Mouse (Mus musculus): Measurements from ENCODE around the gene Ttc30a1. TPM values are rescaled to one million over a fixed set of nuclear protein-coding genes. Genes with fewer than 3 reads are reported as not detected.
"Not testable (repeated sequence)": the region's sequence is repeated elsewhere in the genome, so short reads cannot be mapped to it uniquely, and the experiment has no call there.

The Ttc30a1 gene
- polyA plus RNA-seq, 1 experiment from 2014 or later: 8.3 TPM

DNA sequence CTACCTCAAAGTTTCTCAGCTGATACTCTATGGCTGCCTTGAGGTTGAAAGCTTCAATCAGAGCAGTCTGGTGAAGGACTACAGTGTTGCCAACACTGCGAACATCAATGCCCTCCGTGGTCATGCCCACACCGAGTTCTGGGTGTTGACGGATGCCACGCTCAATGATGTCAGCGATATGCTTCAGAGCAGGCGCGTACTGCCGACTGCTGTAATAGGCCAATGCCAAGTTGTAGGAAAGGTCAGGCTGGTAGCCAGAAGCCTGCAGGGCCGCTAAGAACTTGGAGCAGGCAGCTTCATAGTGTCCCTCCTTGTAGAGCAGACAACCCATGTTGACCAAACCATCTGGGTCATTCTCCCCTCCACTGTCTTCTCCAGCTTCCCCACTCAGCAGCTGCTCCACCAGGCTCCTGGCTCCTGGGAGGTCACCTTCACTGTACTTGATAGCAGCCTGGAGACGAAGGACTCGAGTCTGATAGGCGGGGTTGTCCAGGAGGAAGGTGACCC is 781 bp downstream of the Ttc30a1 start:
- H3K4me1 ChIP-seq; H3K36me3 ChIP-seq; H3K9me3 ChIP-seq; H3K27me3 ChIP-seq (replicated peaks); ATAC-seq (ENCODE audit: low FRiP score, low read depth); H3K27ac ChIP-seq; H3K9ac ChIP-seq: not testable (repeated sequence)
- H3K4me2 ChIP-seq (replicated peaks): peak overlapping the region; percentile 67
- WGBS: 96% methylated on average over 13 of the region's 13 CpGs
- H3K4me3 ChIP-seq: peak overlapping the region; percentile 45

DNA sequence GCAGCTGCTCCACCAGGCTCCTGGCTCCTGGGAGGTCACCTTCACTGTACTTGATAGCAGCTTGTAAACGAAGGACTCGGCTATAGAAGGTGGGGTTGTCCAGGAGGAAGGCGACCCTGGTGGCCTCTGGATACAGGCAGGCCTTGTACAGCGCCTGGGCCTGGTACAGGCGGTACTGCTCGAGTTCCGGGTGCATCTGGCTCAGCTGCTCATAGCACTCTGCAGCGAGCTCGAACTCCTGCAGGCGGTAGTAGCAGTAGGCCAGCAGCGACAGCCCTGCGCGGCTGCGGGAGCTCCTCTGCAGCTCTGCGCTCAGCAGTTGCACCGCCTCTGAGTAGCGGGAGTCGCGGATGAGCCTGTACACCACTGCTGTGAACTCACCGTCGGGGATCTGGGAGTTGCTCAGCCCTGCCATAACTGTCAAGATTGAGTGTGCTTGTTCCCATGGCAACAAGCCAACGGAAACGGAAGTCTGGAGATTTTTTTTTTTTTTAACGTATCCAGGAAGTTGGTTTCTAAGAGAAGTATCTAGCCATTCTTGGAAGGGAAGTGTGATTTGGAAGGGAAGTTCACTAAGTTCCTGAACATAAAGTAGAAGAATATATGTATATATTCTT is 3.9 kb downstream of the Ttc30a1 start, which contains the start of gene Ttc30a2:
TSS of gene Ttc30a2 (minus strand) at position 419 of the 617 bp plus-strand sequence.
- H3K4me3 ChIP-seq; H3K9ac ChIP-seq; H3K27ac ChIP-seq; H3K27me3 ChIP-seq (replicated peaks); H3K4me1 ChIP-seq; ATAC-seq (ENCODE audit: low FRiP score, low read depth); H3K9me3 ChIP-seq; H3K36me3 ChIP-seq: not testable (repeated sequence)
- WGBS: 21% methylated on average over 24 of the region's 24 CpGs
- peak within 1 kb of the TSS; percentile 28; the same call in 1 of the 2 replicates for H3K4me2 ChIP-seq (replicated peaks)

DNA sequence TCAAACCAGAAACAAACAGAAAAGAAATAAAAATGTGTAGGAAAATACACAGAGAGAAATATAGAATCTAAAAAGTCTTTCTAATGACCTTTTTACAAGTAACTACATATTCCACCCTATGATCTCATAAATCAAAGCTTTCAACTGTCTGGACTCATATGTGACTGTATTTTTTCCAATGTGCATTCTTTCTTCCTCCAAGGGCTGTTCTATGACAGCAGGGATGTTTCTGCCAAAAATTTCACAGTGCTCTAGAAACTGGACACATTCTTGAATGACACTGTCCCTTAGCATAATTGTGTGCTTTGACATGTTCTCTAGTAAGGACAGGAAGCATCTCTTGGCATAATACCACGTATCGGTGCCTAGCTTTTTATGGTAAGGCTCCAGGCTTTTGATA is 5.7 kb downstream of the Ttc30a1 start:
- H3K9ac ChIP-seq; H3K27me3 ChIP-seq (replicated peaks); ATAC-seq (ENCODE audit: low FRiP score, low read depth); H3K36me3 ChIP-seq; H3K9me3 ChIP-seq; H3K4me3 ChIP-seq; H3K27ac ChIP-seq; H3K4me1 ChIP-seq; H3K4me2 ChIP-seq (replicated peaks): not testable (repeated sequence)
- WGBS: 90% methylated on average over 2 of the region's 2 CpGs

DNA sequence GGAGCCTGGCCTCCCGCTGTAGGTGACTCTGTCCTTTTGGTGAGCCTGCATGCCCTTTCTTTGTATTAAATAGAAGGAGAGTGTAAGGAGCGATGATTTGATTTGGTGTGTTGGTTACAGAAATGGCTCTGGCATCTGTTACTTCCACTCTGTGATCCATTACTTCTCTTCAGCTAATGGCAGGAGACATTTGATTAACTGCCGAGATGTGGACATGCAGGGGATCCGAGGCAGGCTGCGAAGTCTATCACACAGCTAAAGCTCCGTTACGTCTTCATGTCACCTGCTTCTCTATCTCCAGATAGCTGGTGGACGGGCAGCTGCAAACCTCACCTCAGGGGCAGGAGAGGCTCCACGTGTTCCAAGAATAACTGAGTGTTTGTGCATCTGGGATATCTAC is 7.6 kb downstream of the Ttc30a1 start:
- Histone ChIP-seq H3K4me1 (no peaks in the 10 kb centered on the region), H3K4me2 (replicated peaks) (no peak overlapping the region), H3K9ac (no peak overlapping the region), H3K9me3 (no peaks in the 10 kb centered on the region), H3K27me3 (replicated peaks) (no peaks in the 10 kb centered on the region), H3K36me3 (no peaks in the 10 kb centered on the region), H3K4me3 (no peak overlapping the region), H3K27ac (no peak overlapping the region)
- 67% methylated on average over 9 of the region's 9 CpGs for WGBS
- no peak for ATAC-seq (ENCODE audit: low FRiP score, low read depth)

DNA sequence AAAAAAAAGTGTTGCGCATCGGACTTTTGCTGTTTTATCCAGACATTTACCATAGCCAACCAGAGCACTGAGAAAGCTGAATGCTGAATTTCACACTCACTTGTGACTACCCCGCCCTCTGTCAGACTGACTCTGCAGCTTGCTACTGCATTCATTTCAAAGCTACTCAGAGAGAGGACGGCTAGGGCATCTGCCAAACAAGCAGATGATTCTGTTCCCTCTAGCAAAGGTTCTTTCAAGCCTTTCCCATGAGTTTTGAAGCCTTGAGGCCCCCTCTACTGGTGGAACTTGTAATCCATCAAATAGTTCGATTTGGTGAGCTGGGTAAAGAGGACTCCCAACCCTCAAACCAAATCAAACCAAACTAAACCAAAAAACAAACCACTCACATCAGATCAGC is 16.8 kb downstream of the Ttc30a1 start:
- peaks cover 15% of the 10 kb centered on the region for H3K4me1 ChIP-seq
- 21% methylated on average over 5 of the region's 5 CpGs for WGBS
- 0 out of 2 replicates have a peak, but pooled peaks have one; percentile 48 for ATAC-seq (ENCODE audit: low FRiP score, low read depth)

DNA sequence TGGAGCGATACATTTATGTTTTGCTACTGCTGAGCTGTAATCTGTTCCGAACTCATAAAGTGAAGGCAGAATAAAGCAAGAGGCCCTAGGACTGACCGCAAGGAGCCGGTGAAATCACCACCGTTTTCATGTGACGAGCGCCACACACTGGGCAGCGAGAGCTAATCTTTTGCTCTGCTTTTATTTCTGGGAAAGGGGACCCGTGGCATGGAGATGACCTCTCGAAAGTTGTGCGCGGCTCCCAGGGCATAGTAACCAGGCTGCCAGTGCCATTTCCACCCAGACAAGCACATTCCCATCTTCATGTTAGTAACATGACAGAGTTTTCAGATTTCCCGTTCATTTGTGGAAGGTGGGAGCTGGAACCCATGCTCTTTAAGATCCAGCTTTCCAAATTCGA is 17.3 kb downstream of the Ttc30a1 start:
- H3K4me3 ChIP-seq: no peak overlapping the region
- ATAC-seq (ENCODE audit: low FRiP score, low read depth): peak; percentile 42; the same call in 1 of the 2 replicates
- peaks cover 19% of the 10 kb centered on the region for H3K4me1 ChIP-seq
- H3K27ac ChIP-seq: no peak overlapping the region
- no peak overlapping the region for H3K9ac ChIP-seq
- WGBS: 17% methylated on average over 14 of the region's 14 CpGs
- H3K9me3 ChIP-seq: no peaks in the 10 kb centered on the region
- no peaks in the 10 kb centered on the region for H3K36me3 ChIP-seq
- H3K27me3 ChIP-seq (replicated peaks): no peaks in the 10 kb centered on the region
- H3K4me2 ChIP-seq (replicated peaks): peak overlapping the region; percentile 45

More for the DNA sequence above, 16.8 kb downstream of the Ttc30a1 start:
- Histone ChIP-seq H3K4me2 (replicated peaks) (peak overlapping the region; percentile 45), H3K9ac (no peak overlapping the region), H3K4me3 (no peak overlapping the region), H3K27me3 (replicated peaks) (no peaks in the 10 kb centered on the region), H3K9me3 (no peaks in the 10 kb centered on the region), H3K36me3 (no peaks in the 10 kb centered on the region), H3K27ac (no peak overlapping the region)

DNA sequence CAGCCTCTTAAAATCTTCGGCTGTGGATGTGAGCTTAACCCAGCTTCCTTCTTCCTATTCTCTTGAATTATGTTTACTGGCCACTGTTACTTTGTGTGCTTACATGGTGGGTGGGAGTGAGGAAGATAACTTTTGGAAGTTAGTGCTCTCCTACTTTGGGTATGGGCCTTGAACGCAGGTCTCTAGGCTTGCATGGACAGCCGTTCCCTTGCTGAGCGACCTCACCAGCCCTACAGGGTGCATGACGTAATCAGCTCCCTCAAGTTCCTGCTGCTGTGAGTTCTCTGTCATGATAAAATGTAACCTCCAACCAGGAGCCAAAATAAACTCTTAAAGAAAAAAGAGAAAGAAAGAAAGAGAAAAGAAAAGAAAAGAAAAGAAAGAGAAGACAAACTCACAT is 17.7 kb downstream of the Ttc30a1 start:
- no peak for ATAC-seq (ENCODE audit: low FRiP score, low read depth)
- Histone ChIP-seq H3K27me3 (replicated peaks) (no peaks in the 10 kb centered on the region), H3K9ac (no peak overlapping the region), H3K27ac (no peak overlapping the region), H3K36me3 (no peaks in the 10 kb centered on the region), H3K4me2 (replicated peaks) (peak overlapping the region; percentile 45), H3K9me3 (no peaks in the 10 kb centered on the region), H3K4me3 (no peak overlapping the region), H3K4me1 (peaks cover 19% of the 10 kb centered on the region)
- 71% methylated on average over 5 of the region's 5 CpGs for WGBS

DNA sequence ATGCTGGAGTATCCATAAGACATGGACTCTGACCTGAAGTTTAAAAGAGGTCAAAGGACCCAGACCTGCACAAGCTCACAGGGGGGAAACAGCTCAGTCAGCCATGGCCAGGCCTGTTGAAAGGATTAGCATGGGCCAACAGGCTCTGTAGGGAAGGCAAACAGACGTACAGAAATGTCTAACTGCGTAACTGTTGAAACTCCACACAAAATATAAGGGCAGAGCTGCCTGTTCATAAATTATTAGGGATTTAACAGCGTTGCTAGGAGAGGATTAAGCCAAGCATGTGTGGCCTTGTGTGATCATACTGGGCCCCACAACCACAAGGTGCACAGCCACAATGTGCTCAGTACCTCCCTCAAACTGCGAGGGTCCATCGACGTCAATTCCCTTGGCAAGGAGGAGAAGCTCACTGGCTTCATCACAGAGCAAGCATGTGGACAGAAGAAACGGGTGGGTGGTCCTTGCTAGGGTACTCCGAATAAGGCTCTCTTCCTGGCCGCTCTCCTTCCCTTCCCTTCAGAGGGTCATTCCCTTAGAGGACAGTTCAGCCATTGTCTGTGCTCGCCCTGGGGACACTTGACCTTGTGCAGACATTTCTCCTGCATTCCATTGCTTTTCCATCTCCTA is 18.4 kb downstream of the Ttc30a1 start:
- peaks cover 19% of the 10 kb centered on the region for H3K4me1 ChIP-seq
- ATAC-seq (ENCODE audit: low FRiP score, low read depth): no peak
- no peaks in the 10 kb centered on the region for H3K27me3 ChIP-seq (replicated peaks)
- no peak overlapping the region for H3K9ac ChIP-seq
- H3K27ac ChIP-seq: no peak overlapping the region
- no peaks in the 10 kb centered on the region for H3K9me3 ChIP-seq
- WGBS: 50% methylated on average over 10 of the region's 10 CpGs
- no peak overlapping the region for H3K4me3 ChIP-seq
- H3K4me2 ChIP-seq (replicated peaks): no peak overlapping the region
- no peaks in the 10 kb centered on the region for H3K36me3 ChIP-seq

DNA sequence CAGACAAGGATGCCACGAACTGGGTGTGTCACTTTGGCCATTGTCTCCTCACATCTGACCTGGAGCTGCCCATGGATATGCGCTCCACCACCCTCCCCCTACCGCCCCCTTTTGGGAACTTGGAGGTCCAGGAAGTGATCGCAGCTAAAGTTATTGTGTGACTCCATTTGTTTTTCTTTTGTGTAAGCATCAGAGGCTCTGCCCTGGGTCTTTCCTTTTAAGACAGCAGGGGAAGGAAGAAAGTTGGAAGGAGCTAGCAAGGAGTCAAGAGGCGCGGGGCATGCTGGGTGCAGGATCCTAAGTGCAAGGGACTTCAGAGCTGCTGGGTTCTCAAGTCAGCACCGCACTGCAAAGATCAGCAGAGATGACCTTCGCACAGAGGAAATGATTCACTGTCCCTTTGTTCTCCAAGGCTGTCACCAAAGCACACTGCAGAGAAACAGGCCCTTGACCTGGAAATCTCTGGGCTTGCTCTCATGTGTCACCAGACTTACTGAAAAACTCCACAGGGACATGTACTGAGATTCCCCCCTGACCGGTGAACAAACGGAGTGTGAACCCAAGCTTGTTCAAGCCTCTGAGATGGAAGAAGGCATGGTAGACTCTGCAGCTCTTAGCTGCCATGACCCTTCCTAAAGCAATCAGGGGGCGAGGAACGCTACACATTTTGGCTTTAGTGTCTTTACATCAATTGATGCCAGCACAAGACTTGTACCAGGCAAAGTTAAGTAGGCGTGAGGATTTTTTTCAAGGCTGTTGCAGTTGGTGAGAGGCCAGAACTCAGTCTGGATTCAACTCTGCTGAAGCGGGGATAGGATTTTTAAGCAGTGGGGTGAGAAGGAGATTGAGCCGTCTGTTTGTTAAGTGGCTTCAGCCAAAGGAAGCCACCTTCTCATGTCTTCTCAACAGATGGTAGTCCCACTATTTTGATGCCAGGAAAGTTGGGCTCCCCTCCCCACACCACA is 21.1 kb downstream of the Ttc30a1 start:
- H3K9ac ChIP-seq: no peak overlapping the region
- H3K4me3 ChIP-seq: no peak overlapping the region
- WGBS: 52% methylated on average over 15 of the region's 15 CpGs
- H3K36me3 ChIP-seq: no peaks in the 10 kb centered on the region
- no peak overlapping the region for H3K27ac ChIP-seq
- peak overlapping the region; percentile 45 for H3K4me2 ChIP-seq (replicated peaks)
- H3K4me1 ChIP-seq: peaks cover 19% of the 10 kb centered on the region
- no peaks in the 10 kb centered on the region for H3K9me3 ChIP-seq
- ATAC-seq (ENCODE audit: low FRiP score, low read depth): no peak
- no peaks in the 10 kb centered on the region for H3K27me3 ChIP-seq (replicated peaks)

DNA sequence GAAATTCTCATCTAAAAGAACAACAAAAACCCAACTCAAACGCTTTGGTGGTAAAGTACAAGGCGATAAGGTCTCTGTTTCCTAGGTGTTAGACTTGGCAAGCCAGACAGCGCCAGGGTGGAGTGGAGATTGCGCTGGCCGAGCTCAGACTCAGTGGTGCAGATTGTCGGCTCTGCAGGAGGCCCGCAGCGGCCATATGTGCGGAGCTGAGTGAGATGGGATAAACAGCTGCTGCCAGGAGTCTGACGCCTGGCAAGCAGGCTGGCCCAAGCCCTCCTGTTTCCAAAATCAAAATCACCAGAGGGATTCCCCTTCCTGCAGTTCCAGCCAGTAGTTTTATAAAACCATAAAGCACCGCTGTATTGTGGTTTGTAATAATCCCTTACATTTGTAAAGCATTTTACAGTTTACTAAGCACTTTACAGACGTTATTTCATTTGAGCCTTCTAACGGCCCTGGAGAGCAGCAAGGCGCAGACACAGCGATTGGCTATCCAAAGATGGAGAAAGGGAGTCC is 21.9 kb downstream of the Ttc30a1 start:
- no peaks in the 10 kb centered on the region for H3K9me3 ChIP-seq
- no peak overlapping the region for H3K4me3 ChIP-seq
- peak; percentile 46; the same call in 1 of the 2 replicates for ATAC-seq (ENCODE audit: low FRiP score, low read depth)
- H3K36me3 ChIP-seq: no peaks in the 10 kb centered on the region
- H3K4me2 ChIP-seq (replicated peaks): peak overlapping the region; percentile 45
- H3K27me3 ChIP-seq (replicated peaks): no peaks in the 10 kb centered on the region
- 11% methylated on average over 15 of the region's 15 CpGs for WGBS
- H3K9ac ChIP-seq: no peak overlapping the region
- no peak overlapping the region for H3K27ac ChIP-seq
- peaks cover 18% of the 10 kb centered on the region for H3K4me1 ChIP-seq

DNA sequence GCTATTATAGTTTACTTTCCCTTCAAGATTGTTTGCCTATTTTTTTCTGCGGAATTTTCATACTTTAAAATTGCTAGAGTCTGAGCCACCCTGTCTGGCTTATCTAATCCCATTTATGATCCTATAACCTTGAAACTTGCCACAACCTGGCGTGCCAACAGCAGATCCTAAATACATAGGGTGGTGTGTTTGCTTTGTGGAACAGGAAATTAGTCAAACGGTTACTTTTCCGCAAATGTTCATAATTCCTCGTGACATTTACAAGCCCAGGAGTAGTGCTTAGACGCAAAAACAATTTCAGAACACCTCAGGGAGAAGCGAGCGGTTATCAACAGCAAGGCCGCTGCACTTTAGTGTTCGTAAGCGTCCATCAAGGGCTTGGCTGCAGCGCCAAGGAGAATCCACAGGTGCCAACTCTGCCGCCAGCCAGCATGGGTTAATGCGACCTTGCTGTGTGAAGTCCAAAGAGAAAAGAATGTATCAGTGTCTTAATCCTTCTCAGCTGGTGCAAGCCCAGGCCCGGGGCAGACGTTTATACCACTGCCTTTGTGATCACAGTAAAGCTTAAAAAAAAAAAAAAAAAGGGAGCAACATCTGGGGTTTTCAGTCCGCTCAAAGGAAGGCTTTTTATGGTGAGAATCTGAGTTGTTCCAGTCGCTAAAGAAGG is 22.5 kb downstream of the Ttc30a1 start:
- no peak overlapping the region for H3K9ac ChIP-seq
- no peak for ATAC-seq (ENCODE audit: low FRiP score, low read depth)
- no peak overlapping the region for H3K4me3 ChIP-seq
- H3K27me3 ChIP-seq (replicated peaks): no peaks in the 10 kb centered on the region
- no peaks in the 10 kb centered on the region for H3K9me3 ChIP-seq
- H3K4me1 ChIP-seq: peaks cover 12% of the 10 kb centered on the region
- peak overlapping the region; percentile 45 for H3K4me2 ChIP-seq (replicated peaks)
- 37% methylated on average over 18 of the region's 18 CpGs for WGBS
- no peaks in the 10 kb centered on the region for H3K36me3 ChIP-seq
- H3K27ac ChIP-seq: no peak overlapping the region
